Mouse (Mus musculus) brain, adult 10 weeks (tissue): ENCODE data around the gene Aars2. TPM values are rescaled to one million over a fixed set of nuclear protein-coding genes. Genes with fewer than 3 reads are reported as not detected.

Source experiments
- polyA plus RNA-seq: library from polyadenylated mRNA; stranded (reverse); fragments of 350-450 nt; fragmentation: Illumina TruSeq; extraction: RNeasy Lipid Tissue Mini Kit (QIAGEN cat#74804); gene quantifications from one replicate; pipeline ENCODE4 v1.2.3, GENCODE M21; 2015; ENCODE audit warnings: low read depth, low replicate concordance

The Aars2 gene
- polyA plus RNA-seq, result 18.7 TPM

DNA sequence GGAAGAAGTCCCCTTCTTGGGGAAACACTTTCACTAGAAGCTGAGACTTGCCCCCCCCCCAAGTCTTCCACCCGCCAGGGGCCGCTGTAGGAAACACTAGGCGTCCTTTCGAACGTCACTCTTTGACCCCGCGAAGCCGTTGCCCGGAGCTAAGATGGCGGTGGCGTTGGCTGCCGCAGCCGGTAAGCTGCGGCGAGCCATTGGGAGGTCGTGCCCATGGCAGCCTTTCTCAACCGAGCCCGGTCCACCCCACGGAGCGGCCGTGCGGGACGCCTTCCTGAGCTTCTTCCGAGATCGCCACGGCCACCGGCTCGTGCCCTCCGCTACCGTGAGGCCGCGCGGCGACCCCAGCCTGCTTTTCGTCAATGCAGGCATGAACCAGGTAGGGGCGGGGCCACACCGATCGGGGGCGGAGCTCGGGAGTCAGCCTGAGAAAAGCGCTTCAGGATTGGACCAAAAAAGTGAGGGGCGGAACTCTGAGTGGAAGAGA lies at the start of gene Aars2:
TSS of gene Aars2 (plus strand) at position 142 of the 490 bp plus-strand sequence.

DNA sequence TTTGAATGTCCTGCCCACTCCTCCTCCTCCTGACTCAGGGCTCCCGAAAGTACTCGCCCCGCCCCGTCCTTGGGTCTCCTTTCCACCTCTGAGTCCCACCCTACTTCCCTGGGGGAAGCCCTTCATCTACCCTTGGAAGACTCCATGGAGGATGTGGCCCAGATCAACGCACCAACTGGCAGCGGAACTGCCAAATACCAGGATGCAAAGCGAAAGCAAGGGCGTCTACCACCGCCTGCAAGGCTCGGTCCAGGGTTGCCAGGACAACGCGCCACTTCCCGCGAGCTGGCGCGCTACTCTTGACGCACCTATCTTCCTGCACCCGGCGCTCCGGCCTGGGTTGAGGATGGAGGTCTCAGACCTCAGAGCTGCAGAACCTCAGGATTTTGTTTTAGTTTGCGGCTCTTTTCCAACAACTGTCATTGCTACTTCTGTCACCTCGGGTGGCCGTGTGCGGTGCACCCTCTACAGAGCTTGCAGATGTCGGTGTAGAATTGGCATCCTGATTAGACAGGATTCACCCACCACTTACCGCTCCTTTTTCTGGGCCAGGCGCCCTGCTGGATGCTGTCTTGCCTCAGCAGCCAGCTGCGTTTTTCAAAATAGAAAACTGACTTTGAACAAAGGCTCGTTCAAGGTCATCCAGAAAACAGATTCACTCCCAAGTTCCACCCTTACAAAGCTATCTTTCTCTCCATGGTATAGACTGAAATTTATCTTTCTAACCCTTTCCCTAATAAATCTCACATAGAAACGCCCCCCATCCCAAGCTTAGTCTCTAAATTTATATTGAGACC lies 31.8 kb upstream of the Aars2 start, which contains the start of gene Spats1:
TSS of gene Spats1 (minus strand) at position 747 of the 797 bp plus-strand sequence.

DNA sequence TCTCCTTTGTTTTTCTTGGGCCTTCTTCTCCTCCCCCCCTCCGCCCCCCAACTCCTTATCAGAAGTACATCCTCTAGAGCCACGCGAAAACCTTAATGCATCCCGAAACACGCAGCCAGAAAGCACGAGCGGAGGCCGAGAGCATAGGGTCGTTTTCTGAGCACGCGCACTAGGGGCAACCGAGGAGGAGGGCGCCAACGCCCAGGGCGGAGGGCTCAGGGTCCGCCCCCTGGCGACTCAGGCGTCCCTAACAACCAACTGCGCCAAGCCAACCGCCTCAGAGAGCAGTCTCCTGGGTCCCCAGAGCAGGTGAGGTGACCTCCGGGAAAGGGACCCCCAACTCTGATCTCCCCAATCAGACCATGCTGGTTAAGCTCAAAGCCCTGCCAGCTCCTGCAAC lies 16.6 kb downstream of the Aars2 start, which contains the start of gene Tcte1:
TSS of gene Tcte1 (plus strand) at position 172 of the 400 bp plus-strand sequence.

DNA sequence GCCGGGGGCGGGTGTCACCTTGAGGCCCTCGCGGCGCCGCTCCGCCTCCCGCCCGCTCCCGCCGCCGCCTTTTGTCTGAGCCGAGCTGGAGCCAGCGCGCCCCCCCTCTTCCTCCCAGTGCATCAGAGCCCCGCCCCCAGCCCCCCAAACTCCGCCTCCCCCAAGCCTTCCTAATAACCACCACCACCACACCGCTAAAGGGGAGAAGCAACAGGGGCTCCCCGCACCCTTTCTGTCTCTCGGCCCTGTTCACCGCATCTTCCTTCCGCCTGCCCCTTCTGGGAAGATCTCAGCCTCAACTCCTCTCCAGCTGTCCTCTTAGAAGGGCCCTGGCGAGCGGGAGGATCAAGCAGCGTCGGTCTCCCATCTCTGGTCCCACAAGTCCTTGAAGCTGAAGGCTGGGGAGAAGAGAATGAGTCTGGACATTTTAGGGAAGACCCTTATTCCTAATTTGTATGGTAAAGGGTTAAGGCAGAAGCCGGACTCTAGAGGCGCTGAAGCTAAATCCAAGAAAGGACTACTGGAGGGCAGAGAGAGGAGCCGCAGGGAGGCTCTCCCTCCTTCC lies 43.1 kb downstream of the Aars2 start, which contains the start of gene Tmem151b:
TSS of gene Tmem151b (minus strand) at position 61 of the 565 bp plus-strand sequence.

GRCm38 (mm10) chr17:45555452-45556106 lies 48.9 kb downstream of the Aars2 start, which contains the start of gene Nfkbie:
Gene Nfkbie (plus strand): TSS chr17:45555703.

GRCm38 (mm10) chr17:45563655-45564530 lies 57.3 kb downstream of the Aars2 start, which contains the start of gene Slc35b2:
Gene Slc35b2 (plus strand): TSS chr17:45563874.

Other genes with a start within 250 kb of the Aars2 start
- gene Cdc5l, start 73.1 kb upstream of the Aars2 start, polyA plus RNA-seq, result 48.2 TPM
- 3.8 TPM for gene Spats1, start 31.4 kb upstream of the Aars2 start, polyA plus RNA-seq
- gene Tcte1, start 16.6 kb downstream of the Aars2 start, polyA plus RNA-seq, result 1.3 TPM
- 63.3 TPM for gene Tmem151b, start 42.8 kb downstream of the Aars2 start, polyA plus RNA-seq
- 2.3 TPM for gene Nfkbie, start 48.9 kb downstream of the Aars2 start, polyA plus RNA-seq
- gene Slc35b2, start 57.0 kb downstream of the Aars2 start, polyA plus RNA-seq, result 43.5 TPM
- 1,536 TPM for gene Hsp90ab1, start 66.4 kb downstream of the Aars2 start, polyA plus RNA-seq
- 33.4 TPM for gene Slc29a1, start 92.8 kb downstream of the Aars2 start, polyA plus RNA-seq
- gene Mymx, start 95.3 kb downstream of the Aars2 start, polyA plus RNA-seq, result not detected
- 0.16 TPM for gene Capn11, start 152.5 kb downstream of the Aars2 start, polyA plus RNA-seq
- gene Mrpl14, start 179.5 kb downstream of the Aars2 start, polyA plus RNA-seq, result 75.3 TPM
- 110 TPM for gene Tmem63b, start 180.1 kb downstream of the Aars2 start, polyA plus RNA-seq
- not detected for gene 1600014C23Rik, start 227.0 kb downstream of the Aars2 start, polyA plus RNA-seq